Mouse (Mus musculus) lung, postnatal 10 days (tissue): Measurements from ENCODE around the gene Mmp19.
A peak's percentile ranks its signal among the peaks of the same experiment; 100 is the strongest.
"Not testable (repeated sequence)": the region's sequence is repeated elsewhere in the genome, so short reads cannot be mapped to it uniquely, and the experiment has no call there.

Experiments used
- DNase-seq: peaks from one replicate; pipeline ENCODE4 v3.0.0; 2021

Mmp19 gene

GRCm38 (mm10) chr10:128802956-128803355 lies 12.2 kb downstream of the Mmp19 start:
- no peak for DNase-seq

GRCm38 (mm10) chr10:128803361-128803760 lies 12.7 kb downstream of the Mmp19 start:
- no peak for DNase-seq

GRCm38 (mm10) chr10:128803771-128804270 lies 13.1 kb downstream of the Mmp19 start, which contains the start of gene Dnajc14:
TSS of gene Dnajc14 (plus strand) at chr10:128804062.
- peak; percentile 75 for DNase-seq

GRCm38 (mm10) chr10:128804271-128805091 lies 13.8 kb downstream of the Mmp19 start, which contains the start of gene Tmem198b:
TSS of gene Tmem198b (minus strand) at chr10:128804370.
- DNase-seq = peak; percentile 76

- DNase-seq = peak; percentile 98
These were observed 14.6 kb downstream of the Mmp19 start for GRCm38 (mm10) chr10:128805092-128806000.

DNA sequence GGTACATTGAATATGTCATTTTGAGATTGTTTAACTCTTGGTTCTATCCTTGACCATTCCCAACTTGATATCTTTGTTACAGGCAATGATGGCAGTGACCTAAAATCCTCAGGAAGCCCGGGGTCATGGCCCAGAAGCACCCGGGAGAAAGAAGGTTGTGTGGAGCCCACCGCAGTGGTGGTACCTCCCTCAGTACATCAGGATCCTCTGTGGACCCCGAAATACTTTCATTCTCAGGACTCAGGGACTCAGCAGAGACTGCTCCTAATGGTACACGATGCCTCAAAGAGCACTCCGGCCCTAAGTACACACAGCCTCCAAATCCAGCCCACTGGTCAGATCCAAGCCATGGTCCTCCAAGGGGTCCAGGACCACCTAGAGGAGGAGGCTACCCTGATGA lies 15.4 kb downstream of the Mmp19 start:
- no peak for DNase-seq

GRCm38 (mm10) chr10:128807018-128807417 lies 16.3 kb downstream of the Mmp19 start:
- DNase-seq = no peak

GRCm38 (mm10) chr10:128817033-128817432 lies 26.3 kb downstream of the Mmp19 start, which contains the start of gene Sarnp:
TSS of gene Sarnp (plus strand) at chr10:128817333.
- DNase-seq = no peak

DNA sequence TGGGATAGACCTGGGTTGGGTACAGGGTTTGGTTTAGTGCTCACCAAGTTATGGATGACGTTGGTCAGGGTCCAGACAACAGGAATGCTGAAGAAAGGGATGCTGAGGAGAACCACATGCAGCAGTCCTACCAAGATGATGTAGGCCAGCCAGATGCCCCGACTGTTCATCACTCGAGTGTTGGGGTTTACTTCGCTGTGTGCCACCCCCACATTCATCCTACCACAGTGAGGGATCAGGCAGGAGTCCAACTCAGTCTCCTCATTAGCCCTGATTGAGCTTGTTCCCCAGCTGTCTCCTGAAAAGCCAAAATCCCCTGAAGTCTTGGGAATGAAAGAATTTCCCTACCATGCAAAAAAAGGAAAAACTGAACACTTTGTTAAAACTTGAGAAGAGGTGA lies 29.5 kb downstream of the Mmp19 start:
- no peak for DNase-seq

- DNase-seq = peak; percentile 99
These were observed 30.8 kb downstream of the Mmp19 start, which contains the start of gene Ormdl2 for GRCm38 (mm10) chr10:128821358-128822056. TSS of gene Ormdl2 (minus strand) at chr10:128821645.

- no peak for DNase-seq
These were observed 31.4 kb downstream of the Mmp19 start for GRCm38 (mm10) chr10:128822135-128822534.

DNA sequence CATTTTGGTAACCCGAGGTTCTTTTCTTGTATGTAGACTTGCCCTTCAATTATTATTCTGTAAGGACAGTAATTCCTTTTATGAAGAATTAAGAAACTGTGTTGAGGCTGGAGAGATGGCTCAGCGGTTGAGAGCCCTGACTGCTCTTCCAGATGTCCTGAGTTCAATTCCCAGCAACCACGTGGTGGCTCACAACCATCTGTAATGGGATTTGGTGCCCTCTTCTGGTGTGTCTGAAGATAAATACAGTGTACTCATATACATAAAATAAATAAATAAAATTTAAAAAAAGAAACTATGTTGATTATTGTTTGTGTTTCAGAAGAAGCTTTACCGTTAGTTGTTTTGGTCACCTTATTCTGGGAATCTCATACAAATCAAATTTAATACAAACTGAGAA lies 32.4 kb downstream of the Mmp19 start:
- DNase-seq = not testable (repeated sequence)

- no peak for DNase-seq
These were observed 33.1 kb downstream of the Mmp19 start for GRCm38 (mm10) chr10:128823821-128824220.

DNA sequence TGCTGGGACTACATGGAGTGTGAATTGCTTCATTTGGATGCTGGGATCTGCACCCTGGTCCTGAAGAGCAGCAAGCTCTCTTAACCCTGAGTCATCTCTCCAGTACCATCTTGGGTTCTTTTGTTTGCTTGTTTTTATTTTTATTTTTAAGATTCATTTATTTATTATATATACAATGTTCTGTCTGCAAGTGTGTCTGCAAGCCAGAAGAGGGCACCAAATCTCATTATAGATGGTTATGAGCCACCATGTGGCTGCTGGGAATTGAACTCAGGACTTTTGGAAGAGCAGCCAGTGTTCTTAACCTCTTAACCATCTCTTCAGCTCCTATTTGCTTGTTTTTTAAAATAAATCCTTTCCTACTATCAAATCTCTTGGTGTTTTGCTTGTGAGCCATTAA lies 46.7 kb downstream of the Mmp19 start:
- DNase-seq = no peak

GRCm38 (mm10) chr10:128839434-128839833 lies 48.7 kb downstream of the Mmp19 start:
- DNase-seq = no peak

- no peak for DNase-seq
These were observed 49.9 kb downstream of the Mmp19 start for GRCm38 (mm10) chr10:128840612-128841011.

- DNase-seq = no peak
These were observed 52.5 kb downstream of the Mmp19 start for GRCm38 (mm10) chr10:128843260-128843659.

DNA sequence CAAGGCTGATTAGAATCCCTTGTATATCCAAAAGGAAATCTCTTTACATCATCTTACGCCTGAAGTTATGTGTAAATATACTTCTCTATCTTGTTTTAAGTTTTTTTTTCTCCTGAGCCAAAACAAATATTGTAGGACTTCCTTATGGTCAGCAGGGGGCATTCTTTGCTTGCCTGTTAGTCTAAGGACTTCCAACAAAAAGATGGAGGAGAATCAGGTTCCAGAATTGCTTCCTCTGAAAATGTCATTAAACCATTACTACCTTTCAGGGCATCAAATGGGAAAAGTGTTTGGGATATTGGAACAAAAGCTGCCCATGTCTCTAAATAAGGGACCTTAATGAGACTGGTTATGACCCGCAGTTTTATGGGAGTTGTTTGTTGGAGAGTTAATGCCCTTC lies 54.8 kb downstream of the Mmp19 start:
- peak; percentile 24 for DNase-seq

- DNase-seq = no peak
These were observed 56.0 kb downstream of the Mmp19 start for GRCm38 (mm10) chr10:128846664-128847063.

- DNase-seq = no peak
These were observed 57.7 kb downstream of the Mmp19 start for GRCm38 (mm10) chr10:128848426-128848825.

DNA sequence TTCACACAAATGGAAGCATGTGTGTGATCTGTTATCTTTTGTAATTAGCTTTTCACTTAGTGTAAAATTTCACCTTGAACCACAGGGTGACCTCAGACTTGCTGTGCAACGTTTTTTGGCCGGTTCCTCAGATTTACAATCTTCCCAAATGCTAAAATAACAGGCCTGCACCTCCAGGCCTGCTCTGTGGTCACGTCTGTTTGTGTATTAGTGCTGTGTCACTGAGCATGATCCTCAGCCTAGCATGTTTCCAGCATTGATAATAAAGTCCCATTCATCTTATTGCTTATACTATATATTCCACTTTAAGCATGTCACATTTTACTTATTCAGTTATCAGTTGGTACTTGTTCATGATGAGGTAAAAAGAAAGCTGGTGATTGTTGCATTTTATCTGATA lies 59.6 kb downstream of the Mmp19 start:
- DNase-seq = no peak
